Mouse (Mus musculus): ENCODE results near the gene Dennd1a. TPM values are rescaled to one million over a fixed set of nuclear protein-coding genes. Genes with fewer than 3 reads are reported as not detected.
"Not testable (repeated sequence)": the region's sequence is repeated elsewhere in the genome, so short reads cannot be mapped to it uniquely, and the experiment has no call there.

Gene Dennd1a
- total RNA-seq, 1 experiment from 2014 or later, result 27.1 TPM

DNA sequence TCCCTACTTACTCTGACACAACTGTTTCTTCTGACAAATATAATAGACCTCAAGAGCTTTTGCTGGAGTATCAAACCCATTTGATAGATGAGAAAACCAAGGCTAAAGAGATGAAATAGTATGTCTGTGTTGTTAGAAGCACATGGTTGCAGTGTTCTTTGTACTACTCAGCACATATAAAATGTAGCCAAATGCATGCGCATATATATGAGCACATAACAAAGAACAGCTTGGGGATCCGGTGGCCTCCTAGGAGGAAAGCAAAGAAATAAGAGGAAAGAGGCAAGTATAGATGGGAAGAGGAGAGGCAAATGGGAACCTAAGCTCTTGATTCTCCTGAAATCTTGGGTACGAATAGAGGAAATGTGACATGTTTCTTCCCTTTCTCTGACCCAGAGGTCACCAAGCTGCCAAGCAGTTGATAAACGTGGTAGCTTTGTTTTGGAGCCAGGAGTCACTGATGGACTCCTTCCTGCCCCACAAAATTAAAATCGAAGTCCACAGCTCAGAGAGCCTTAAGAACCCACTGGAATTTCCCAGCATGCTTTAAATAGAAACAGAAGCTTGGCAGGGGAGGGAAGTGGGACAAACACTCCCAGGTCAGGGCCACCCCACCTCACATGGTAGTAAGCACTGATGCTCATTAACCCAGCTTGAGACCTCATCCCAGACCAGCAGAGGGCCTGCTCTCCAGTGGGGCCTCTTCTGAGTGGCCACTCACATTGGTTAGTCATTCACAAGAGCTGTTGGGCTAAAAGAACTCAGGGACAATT is 317.3 kb downstream of the Dennd1a start:
- peak; percentile 6 for DNase-seq

DNA sequence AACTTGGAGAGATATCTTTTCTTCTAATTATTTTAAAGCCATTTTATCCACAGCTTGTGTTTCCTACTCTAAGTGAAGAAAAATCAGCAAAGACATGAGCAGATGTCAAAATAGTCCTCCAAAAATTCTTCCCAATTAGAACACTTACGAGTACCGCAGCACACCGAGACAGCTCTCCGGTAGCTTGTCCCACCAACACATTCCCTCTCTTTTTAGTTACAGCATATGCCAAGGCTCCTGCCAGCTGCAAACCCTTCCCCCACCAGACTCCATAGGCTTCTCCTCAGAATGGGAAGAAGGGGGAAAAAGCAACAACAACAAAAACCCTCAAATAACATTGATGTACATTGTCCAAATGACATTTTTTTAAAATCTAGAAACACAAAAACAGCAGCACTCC is 322.7 kb downstream of the Dennd1a start:
- no peak for DNase-seq

DNA sequence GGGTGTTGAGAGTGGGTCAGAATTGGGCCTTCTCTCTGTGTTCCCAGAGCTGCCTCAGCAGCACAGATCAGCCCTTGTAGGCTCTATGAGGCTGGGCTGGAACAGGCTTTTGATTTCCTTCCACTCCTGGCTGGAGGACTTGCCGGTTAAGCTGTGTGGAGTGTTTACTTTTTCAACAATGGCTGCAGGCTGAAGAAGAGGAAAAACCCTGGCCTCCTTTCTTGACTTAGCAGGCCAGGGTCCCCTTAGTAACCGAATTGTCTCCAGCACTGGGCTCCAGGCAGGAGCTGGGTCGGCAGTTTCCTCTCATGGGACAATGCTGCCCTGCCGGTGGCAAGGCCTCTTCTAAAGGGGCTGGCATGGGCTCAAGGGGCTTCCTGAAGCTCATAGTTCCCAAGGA is 323.8 kb downstream of the Dennd1a start:
- no peak for DNase-seq

DNA sequence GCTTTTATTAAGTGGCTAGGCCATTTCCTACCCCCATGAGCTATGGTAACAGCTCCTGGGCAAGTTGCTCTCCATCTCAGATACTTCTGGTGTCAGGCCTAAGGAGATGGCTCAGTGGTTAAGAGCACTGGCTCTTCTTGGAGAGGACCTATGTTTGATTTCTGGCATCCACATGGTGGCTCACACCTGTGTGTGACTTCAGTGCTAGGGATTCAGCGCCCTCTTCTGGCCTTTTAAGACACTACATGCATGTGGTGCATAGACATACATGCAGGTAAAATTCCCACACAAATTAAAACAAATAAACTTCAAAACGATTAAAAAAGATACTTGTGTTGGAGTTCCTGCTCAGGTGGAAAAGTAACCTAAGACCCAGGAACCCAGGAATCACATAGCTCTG is 338.8 kb downstream of the Dennd1a start:
- DNase-seq, result no peak

DNA sequence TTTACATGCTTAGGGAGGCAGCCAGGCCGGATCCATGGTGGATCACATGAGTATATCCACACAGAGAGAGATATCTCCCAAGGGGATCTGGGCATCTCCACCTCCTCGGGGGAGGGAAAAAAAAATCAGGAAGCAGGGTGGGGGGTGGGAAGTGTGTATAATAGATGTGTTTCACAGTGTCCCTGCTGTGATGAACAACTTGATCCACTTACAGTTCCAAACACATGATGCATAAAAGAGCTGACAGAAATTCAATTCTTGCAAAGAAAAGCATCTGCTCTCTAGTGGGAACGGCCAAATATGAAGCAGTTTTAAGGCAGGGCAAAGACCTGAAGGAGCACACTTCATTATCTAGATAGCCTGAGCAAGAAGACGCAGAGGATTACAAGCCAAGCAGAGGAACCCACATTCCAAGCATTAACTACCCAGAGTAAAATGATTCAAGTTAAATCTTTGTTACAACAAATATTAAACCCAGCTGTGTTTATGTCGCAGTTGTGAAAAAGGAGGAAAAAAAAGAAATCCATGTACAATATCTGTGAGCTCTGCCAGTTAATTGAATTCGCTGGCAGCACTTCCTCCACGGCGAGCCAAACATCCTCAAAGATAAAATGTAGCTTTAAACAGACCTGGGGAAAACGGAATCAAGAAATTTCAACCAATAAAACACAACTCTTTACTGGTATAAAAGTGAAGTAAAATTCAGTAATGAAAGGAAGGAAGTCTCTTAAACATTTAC is 341.4 kb downstream of the Dennd1a start:
- DNase-seq, result no peak

DNA sequence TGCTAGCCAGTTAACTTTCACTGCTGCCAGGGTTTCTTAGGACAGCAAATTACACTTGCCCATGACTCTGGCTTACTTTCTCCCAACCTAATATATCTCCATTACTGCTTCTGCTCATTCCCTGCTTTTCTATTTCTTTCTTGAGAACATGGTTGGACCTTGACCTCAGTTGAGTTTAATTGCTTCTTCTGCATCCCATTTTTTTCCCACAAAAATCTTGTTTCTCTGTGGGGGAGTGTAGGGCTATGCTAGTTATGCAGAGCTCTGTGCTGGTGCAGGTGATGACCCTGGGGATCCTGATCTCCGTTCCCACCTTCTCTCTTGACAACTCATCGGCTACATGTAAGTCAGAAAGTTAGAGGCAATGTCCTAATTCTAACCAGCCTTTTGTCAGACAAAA is 344.3 kb downstream of the Dennd1a start:
- no peak for DNase-seq

DNA sequence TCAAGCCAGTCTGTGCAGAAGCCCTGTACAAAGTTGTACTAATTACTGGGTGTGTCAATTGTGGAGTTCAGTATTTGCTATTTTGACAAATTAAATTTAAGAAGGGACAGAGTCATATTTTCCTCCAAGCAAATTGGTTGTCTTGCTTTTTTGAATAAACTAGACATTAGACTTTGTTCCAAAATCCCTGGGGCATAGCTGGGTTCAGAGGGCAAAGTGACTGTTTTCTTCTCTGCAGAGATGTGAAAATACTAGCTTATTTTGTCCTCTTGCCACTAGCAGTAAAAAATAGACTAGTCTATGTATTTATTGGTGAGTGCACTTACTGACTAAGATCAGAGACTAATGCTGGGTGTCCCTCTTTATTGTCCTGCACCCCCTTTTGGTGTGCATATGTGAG is 345.4 kb downstream of the Dennd1a start:
- no peak for DNase-seq

DNA sequence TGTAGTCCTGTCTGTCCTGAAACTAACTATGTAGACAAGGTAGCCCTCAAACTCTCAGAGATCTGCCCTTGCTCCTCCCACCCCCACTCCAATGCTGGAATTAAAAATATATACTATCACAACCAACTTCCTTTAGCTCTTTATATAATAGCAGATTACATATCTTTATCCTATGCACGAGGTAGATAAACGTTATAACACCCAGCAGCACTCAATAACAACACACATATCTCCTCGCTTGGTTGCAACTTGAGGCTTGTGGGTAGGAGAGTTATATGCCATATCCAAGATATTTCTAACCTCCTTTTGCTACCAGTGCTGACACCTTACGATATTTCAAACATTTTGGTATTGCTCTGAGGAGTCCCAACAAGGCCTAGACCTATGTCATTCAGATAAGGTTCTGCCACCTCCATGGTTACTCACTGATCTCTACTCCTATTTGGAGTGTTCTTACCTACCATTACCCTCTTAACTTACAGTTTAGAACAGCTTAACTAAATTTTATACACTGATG is 346.3 kb downstream of the Dennd1a start:
- DNase-seq, result no peak

DNA sequence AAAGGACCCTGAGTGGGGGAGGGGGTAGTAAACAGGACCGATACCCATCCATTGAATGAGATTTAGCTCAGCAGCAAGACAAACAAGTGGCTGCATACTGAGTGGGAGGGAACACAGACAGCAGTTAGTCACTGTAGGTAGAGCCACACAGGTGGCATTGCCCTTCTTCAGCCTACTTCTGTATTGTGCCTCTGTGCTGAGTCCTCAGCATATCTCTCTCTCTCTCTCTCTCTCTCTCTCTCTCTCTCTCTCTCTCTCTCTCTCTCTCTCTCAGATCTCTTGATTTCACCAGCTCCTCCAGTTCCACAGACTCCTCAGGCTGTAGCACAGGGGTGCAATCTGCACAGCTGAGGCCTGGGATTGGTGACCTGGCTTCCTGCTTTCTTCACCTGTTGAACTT is 347.2 kb downstream of the Dennd1a start:
- DNase-seq, result no peak

DNA sequence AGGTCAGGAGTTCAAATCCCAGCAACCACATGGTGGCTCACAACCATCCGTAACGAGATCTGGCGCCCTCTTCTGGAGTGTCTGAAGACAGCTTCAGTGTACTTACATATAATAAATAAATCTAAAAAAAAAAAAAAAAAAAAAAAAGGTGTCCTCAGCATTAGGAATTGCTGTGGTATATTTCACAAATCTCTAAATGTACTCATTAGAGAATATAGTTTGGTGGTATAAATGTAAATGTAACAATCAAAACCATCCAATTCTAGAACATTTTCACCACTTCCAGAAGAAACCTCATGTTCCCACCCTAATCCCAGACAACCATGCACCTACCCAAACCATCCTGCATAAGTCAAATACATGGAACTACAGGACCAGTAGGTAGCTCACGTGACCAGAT is 350.3 kb downstream of the Dennd1a start:
- DNase-seq, result not testable (repeated sequence)

DNA sequence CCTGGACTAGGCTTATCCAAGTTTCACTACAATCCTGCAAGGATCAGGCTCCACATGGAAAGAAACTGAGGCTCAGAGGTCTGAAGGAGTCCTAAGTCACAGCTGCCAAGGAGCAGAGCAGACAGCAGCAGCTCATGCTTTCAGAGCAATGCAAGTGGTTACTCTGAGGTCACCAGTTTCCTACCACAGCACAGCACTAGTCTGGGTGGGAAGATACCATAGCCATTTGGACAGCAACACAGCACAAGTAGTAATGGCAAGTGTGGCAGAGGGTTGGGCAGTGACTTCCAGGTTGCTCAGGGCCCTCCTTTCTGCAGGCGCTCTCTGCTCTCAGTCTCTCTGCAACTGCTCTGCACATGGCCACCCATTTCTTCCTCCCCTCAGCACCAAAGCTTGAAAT is 354.9 kb downstream of the Dennd1a start:
- DNase-seq, result no peak

DNA sequence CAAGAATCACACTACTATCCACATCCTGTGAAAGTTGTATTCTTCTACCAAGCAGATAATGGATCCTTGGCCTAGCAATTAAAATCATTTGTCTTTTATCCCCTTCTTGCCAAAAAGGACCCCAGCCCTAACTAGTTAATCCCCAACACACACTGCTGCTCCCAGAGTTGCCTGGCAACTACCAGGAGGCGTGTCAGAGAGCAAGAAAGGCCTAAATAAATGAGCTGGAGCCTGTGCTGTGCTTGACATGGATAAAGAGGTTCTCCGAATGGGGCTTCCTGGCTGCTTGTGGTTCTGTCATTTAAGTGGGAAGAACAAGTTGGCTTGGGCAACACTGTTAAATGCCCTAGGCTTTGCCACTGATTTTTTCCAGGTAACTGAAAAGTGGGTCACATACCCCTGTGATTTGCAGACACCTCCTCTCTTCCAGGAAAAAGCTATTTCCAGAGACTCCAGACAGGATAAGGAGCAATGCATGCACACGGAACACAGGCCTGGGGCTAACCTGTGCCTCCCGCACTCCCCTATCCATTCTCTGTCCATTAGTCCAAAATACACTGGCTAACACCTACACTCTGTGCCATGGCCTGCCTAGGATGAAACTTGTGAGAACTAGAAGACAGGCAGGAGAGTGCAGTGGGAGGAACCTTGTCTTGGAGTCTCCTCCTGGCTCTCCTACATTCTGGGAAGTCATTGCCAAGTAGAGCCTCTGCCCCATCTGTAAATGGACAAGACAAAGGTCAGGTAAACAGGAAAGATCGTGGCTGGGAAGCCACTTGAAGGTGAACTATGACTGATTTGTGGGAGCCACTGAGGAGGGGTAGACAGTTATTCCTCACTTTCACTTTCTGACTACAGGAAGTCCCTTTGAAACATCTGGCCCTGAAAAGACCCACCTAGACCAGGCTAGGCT is 355.9 kb downstream of the Dennd1a start:
- DNase-seq, result no peak

DNA sequence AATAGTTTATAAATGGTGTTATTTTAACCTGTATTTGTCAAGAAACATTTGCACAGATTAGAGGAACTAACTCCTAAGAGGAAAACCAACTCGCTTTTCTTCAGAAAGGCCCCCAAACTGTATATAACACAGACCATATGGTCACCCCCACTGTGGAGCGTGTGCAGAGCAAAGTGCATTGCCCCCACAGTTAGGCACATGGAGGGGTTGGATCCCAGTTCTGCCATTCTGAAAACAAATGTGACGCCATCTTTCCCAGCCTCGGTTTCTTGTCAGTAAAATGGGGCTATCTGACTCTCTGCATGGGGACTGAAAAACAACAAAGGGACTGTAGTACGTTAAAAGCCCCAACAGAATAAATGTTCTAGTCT is 361.1 kb downstream of the Dennd1a start:
- no peak for DNase-seq

DNA sequence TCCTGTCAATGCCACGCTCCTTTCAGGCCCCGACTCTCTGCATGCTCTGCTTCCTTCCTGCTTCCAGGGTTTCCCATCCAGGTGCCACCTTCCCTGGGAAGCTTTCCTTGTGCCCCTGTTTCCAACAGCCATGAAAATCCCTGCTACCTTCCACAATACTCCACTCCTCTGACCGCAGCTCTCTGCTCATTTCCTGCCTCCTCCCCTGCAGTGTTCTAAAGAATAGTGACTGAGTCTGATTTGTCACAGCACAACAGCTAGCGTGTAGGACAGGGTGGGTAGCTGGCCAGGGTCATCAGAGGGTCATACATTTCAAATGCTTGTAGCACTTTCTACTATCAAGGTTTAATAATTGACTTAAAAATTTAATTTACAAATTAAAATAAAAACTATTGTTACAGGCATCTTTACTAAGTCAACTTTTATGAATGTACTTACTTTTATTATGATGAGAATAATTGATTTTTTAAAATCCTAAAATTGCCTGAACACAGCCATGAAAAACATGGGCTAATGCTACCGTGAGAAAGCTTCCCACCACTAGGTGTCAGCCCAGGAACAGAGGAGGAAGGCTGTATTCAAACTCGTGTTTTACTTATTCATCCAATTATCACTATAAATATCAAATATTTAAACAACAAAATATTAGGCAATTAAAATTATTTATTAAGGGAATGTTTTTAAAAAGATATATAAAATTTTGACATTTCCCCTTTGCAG is 361.6 kb downstream of the Dennd1a start:
- peak; percentile 31 for DNase-seq

DNA sequence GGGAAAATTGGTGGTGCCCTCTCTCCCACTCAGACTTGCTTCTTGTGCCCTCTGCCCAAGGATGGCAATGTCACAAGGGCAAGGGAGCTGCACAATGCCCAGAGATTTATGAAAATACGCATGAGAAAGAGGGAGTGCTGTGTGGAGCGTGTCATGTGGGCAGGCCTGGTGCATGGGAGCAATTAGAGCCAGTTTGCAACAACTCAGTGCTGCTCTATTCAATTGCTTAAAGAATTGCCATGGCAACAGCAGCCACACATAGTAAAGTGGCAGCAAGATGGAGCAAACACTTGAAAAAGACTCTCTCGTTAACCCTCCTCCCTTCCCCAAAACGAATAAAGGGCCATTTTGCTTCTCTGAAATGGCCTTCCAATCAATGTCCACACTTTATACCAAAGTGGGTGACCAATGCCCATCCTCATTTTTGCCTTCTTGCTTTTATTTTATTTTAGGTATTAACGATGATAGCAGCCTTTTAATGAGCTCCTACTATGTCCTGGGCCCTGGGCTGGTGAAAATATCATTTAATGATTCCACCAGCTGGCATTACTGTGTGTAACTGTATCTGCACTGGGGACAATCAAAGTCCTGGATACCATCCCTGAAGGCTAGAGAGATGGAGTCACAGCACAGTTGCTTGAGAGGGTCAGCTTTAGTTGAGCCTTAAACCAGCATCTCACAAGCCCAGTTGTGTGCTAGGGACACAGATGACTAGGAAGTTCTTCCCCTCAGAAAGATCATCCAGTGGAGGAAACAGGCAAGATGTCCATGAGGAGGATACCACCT is 378.3 kb downstream of the Dennd1a start:
- no peak for DNase-seq

DNA sequence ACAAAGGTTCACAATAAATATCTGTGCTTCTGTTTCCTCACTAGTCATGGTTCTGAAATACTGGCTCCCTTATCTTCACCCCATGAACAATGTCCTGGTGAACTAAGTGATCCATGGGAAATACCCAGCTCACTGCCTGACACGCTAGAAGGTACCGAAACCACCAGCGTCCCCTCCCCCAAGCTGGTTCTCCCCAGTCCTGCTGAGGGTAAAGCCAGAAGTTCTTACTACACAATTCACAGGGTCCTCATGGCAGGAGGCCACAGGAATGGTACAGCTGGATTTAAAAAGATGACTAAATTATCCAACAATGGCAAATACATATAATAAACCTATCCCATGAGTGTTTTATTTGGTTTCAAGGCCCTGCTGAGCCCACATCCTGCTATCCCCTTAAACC is 378.9 kb downstream of the Dennd1a start:
- DNase-seq, result no peak

DNA sequence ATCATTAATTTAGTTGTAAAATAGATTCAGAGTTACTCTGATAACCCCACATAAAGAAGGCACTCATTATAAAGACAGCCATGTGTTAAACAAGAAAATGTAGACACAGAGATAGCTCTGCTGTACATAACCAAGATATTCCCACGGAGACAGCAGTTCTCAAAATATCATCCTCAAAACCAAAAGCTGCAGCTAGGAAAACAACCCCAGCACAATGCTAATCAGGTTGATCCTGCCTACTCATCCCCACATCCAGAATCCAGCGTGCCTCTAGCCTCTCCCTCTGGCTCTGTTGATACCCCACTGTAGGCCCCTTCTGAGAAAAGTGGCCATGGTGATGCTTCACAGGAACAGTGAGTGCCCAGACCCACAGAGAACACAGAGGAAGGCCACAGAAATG is 380.9 kb downstream of the Dennd1a start:
- DNase-seq, result no peak

DNA sequence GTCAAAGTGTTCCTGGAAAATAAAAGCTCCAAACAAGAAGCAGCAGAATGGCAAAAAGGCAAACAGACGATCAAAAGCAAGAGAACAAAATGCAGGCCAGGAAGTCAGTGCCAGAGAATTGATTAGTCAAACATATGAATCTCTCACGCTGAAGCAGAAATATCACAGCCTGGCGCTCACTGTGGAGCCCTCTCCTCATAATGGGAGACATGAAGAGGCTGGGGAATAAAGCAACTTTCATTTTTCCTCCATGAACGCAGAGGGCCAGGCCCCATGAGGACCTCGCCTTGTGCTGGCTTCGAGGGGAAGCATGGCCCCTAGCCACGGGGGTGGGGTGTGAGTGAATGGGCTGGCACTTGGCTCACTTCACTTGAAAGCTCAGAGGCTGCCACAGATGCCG is 383.9 kb downstream of the Dennd1a start:
- DNase-seq, result no peak

DNA sequence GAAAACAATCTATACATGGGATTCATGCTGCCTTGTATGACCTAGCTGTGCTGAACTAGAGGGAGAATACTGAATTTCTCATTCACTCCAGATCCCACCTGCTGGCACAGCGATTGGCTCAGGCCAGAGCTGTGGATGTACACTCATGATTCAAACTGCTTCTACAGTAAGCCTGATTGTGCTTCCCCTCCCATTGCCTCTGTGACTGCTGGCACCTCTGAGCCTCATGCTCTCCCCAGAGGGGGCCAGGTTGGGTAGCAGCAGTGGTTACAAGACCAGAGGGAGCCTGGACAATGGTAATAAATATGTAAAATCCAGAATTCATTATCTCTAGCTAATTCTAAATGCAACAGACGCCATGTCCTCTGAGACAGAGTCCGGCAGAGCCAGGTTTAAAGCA is 404.0 kb downstream of the Dennd1a start:
- DNase-seq, result no peak

DNA sequence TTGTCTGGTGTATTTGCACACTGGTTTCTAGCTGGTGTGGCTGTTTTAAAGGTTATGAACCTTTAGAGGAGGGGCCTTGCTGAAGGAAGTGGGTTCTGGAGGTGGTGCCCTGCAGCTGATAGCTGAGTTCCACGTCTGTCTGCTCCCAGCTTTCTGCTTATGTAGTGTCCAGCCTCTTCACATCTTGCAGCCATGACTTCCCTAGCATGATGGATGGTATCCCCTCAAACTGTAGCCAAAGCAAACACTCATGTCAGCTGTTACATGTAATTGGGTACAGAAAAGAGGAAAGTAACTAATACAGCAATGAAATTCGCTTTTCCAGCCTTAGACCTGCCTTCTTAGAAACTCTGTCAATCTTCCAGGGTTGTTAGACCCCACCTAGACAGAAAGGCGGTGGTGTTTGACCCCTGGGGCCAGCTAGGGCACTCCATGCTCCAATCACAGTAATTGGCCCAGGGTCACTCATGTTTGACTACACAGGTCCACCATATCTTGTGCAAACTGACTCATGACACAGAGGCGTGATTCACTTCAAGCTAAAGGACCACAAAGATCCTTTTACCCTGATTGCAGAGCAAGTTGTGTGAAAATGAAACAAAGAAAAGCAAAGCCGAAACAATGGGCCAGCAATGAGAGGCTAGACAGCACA is 405.8 kb downstream of the Dennd1a start:
- DNase-seq, result no peak

DNA sequence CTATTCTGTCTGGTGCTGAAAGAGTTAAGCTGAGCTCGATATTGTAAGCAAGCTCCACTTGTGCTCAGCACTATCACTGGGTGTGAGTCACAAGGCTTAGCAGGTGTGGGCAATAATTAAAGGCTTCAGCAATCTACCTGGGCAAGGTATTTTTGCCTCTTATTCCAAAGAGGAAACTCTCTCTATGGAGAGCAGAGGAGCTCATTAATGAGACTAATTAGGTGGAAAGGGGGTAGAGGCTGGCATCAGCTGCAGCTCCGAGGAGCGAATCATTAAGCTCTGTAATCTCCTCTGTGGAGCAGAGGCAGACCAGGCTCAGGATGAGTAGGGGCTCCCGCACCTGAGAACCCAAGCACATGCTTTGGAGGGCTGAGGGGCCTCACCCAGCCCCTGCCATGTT is 407.5 kb downstream of the Dennd1a start:
- no peak for DNase-seq

Measured in adrenal gland, postnatal 25 days (tissue).